Mouse (Mus musculus) limb, embryonic 11.5 days (tissue): ENCODE measurements around the gene Hnrnpdl. TPM values are rescaled to one million over a fixed set of nuclear protein-coding genes. Genes with fewer than 3 reads are reported as not detected.

Experiments used
- ATAC-seq: fragments of 200-750 bp; cut with Nextera tagmentation; 2 replicates; pipeline ENCODE4 v1.8.0; 2017; ENCODE audit warnings: low read depth; ENCODE audit not compliant: insufficient number of reproducible peaks, low FRiP score, low TSS enrichment
- DNase-seq: peaks from one replicate; pipeline ENCODE4 v3.0.0-alpha.2; 2015; ENCODE audit warnings: low spot score
- H3K27ac ChIP-seq: fragments of 300-500 bp; sonication (generic); replicated peaks from 2 replicates; pipeline ENCODE4 v1.5.1; 2014; ENCODE audit warnings: low read depth, mild to moderate bottlenecking, low read length
- H3K27me3 ChIP-seq: fragments of 300-500 bp; sonication (generic); 2 replicates; pipeline ENCODE4 v1.6.1; 2014; ENCODE audit warnings: mild to moderate bottlenecking, low read length, mixed read lengths; ENCODE audit not compliant: control insufficient read depth, insufficient read depth
- H3K36me3 ChIP-seq: fragments of 300-500 bp; sonication (generic); 2 replicates; pipeline ENCODE4 v1.6.1; 2014; ENCODE audit warnings: mild to moderate bottlenecking, low read length, moderate library complexity, mixed read lengths; ENCODE audit not compliant: control insufficient read depth, insufficient read depth
- H3K4me1 ChIP-seq: fragments of 300-500 bp; sonication (generic); 2 replicates; pipeline ENCODE4 v1.6.1; 2014; ENCODE audit warnings: low read length, mixed read lengths; ENCODE audit not compliant: control insufficient read depth, insufficient read depth
- H3K4me2 ChIP-seq: fragments of 300-500 bp; sonication (generic); 2 replicates; pipeline ENCODE4 v1.6.1; 2014; ENCODE audit warnings: low read depth, mild to moderate bottlenecking, moderate library complexity; ENCODE audit not compliant: severe bottlenecking
- H3K4me3 ChIP-seq: fragments of 300-500 bp; sonication (generic); 2 replicates; pipeline ENCODE4 v1.5.1; 2014; ENCODE audit warnings: low read depth, low read length
- H3K9ac ChIP-seq: fragments of 300-500 bp; sonication (generic); 2 replicates; pipeline ENCODE4 v1.6.1; 2014; ENCODE audit warnings: mild to moderate bottlenecking, low read length
- H3K9me3 ChIP-seq: fragments of 300-500 bp; sonication (generic); 2 replicates; pipeline ENCODE4 v1.6.1; 2016; ENCODE audit warnings: low read length; ENCODE audit not compliant: control insufficient read depth
- WGBS: fragments of 180-500 bp; shearing (Covaris S2); extraction: QIAGEN DNeasy Blood & Tissue Kit; methylation state at CpG from one replicate; pipeline ENCODE4 v1.1.7; 2014; 5-methylcytosine and 5-hydroxymethylcytosine counted together
- polyA plus RNA-seq: library from polyadenylated mRNA; unstranded; fragments of >200 nt; fragmentation: Nextera tagmentation; extraction: Ambion mirVana; gene quantifications from 2 replicates; pipeline ENCODE4 v1.2.1, GENCODE M21; 2014

The Hnrnpdl gene
- polyA plus RNA-seq, 1 experiment from 2014 or later, result 254 TPM

DNA sequence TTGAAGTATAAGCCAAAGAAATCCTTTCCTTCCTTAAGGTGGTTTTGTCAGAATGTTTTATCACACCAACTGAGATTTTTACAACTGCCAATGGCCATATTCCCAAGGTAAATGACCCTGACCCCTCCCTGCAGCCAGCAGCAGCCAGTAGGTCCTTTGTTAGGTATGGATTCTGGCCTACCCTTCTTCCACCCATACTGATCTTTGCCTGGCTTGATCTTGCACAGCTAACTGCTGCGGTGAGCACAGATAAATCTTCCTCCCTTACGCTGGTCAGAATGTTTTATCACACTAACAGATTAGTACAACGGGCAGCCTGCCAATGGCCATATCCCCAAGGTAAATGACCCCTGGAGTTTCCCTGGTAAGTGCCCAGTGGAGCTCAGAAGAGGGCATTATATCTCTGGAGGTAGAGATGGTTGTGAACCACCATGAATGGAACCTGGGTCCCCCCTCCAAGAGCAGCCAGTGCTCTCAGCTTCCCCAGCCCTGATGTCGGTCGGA lies 16.5 kb upstream of the Hnrnpdl start:
- no peak overlapping the region for H3K4me3 ChIP-seq
- WGBS, result 77% methylated on average over 5 of the region's 5 CpGs

DNA sequence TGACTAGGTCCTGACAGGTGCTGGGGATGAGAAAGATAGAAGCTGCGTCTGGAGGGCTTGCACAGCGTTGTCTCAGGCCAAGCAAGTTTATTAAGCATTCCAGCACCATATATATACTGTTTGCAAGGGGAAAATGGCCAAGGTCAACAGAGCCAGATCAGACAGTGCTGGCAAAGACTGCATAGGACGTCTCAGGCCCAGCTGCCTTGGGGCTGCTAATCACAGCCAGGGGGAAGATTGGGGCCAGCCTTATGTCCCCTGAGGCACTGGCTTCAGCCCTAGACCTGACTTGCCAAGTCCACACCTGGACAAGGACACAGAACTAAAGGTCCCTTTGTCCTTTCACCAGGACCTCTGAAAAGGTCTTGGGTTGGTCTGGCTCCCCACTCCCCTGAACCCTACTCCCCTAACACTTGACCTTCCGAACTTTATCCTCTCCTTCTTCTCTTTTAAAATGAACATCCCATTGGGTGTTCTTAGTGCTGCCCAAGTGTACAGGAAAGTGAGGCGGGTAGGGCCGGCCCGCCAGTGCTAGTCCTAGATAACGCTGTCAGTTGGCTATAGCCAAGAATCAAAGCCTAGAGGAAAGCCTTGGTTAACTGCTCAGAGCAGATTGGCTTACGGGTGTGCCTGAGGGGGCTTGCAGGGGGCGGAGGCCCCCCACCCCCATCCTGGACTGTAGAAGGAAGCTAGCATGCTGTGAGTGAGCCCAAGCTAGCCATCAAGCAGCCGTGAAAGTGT lies 15.5 kb upstream of the Hnrnpdl start:
- Histone ChIP-seq H3K27ac (no peak overlapping the region), H3K9ac (no peak overlapping the region), H3K36me3 (peaks cover 2% of the 10 kb centered on the region; the same call in 1 of the 2 replicates), H3K27me3 (no peaks in the 10 kb centered on the region), H3K4me3 (no peak overlapping the region), H3K4me1 (peaks cover 12% of the 10 kb centered on the region), H3K9me3 (no peaks in the 10 kb centered on the region; the same call in 1 of the 2 replicates), H3K4me2 (no peak overlapping the region)
- DNase-seq, result no peak
- 80% methylated on average over 11 of the region's 11 CpGs for WGBS
- no peak for ATAC-seq

More for the DNA sequence above, 16.5 kb upstream of the Hnrnpdl start:
- H3K27me3 ChIP-seq, result no peaks in the 10 kb centered on the region
- no peak overlapping the region for H3K9ac ChIP-seq
- H3K36me3 ChIP-seq, result peaks cover 6% of the 10 kb centered on the region; the same call in 1 of the 2 replicates
- H3K4me1 ChIP-seq, result peaks cover 12% of the 10 kb centered on the region
- H3K27ac ChIP-seq, result no peak overlapping the region
- no peak overlapping the region for H3K4me2 ChIP-seq
- no peaks in the 10 kb centered on the region; the same call in 1 of the 2 replicates for H3K9me3 ChIP-seq
- ATAC-seq, result no peak
- no peak for DNase-seq

GRCm38 (mm10) chr5:100052728-100053127 lies 13.3 kb upstream of the Hnrnpdl start:
- Histone ChIP-seq H3K36me3 (no peaks in the 10 kb centered on the region; the same call in 1 of the 2 replicates), H3K9me3 (no peaks in the 10 kb centered on the region; the same call in 1 of the 2 replicates), H3K4me3 (no peak overlapping the region), H3K27me3 (no peaks in the 10 kb centered on the region), H3K27ac (no peak overlapping the region), H3K4me1 (peaks cover 6% of the 10 kb centered on the region), H3K4me2 (no peak overlapping the region), H3K9ac (no peak overlapping the region)
- DNase-seq, result no peak
- ATAC-seq, result no peak
- WGBS, result 93% methylated on average over 7 of the region's 7 CpGs

GRCm38 (mm10) chr5:100049904-100050303 lies 10.4 kb upstream of the Hnrnpdl start:
- ATAC-seq, result no peak
- Histone ChIP-seq H3K36me3 (no peaks in the 10 kb centered on the region; the same call in 1 of the 2 replicates), H3K4me2 (no peak overlapping the region), H3K9ac (no peak overlapping the region), H3K9me3 (no peaks in the 10 kb centered on the region; the same call in 1 of the 2 replicates), H3K27ac (no peak overlapping the region), H3K27me3 (no peaks in the 10 kb centered on the region), H3K4me3 (no peak overlapping the region), H3K4me1 (no peaks in the 10 kb centered on the region)
- 98% methylated on average over 3 of the region's 3 CpGs for WGBS
- DNase-seq, result no peak

DNA sequence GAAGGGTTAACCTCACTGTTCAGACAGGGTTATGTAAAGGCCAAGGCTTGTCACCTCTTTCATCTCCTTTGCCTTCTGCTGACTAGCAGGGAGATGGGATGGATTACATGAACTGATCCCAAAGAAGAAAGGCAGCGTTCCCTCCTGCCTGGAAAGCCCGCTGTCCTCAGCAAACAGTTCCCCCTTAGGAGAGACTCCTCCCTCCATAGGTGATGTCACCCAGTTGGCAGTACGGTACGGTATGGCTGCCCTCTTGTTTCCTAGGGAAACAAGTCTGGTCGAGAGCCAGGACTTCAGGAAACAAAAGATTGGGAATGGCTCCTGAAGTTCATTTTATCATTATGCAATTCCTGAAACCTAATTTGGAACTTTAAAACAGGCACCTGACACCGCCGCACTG lies 8.4 kb upstream of the Hnrnpdl start:
- H3K36me3 ChIP-seq, result no peaks in the 10 kb centered on the region; the same call in 1 of the 2 replicates
- 76% methylated on average over 7 of the region's 7 CpGs for WGBS
- H3K9me3 ChIP-seq, result no peaks in the 10 kb centered on the region; the same call in 1 of the 2 replicates
- no peaks in the 10 kb centered on the region for H3K4me1 ChIP-seq
- no peaks in the 10 kb centered on the region for H3K27me3 ChIP-seq
- ATAC-seq, result no peak
- no peak overlapping the region for H3K9ac ChIP-seq
- DNase-seq, result no peak
- H3K27ac ChIP-seq, result no peak overlapping the region
- no peak overlapping the region for H3K4me2 ChIP-seq
- H3K4me3 ChIP-seq, result no peak overlapping the region

- H3K4me2 ChIP-seq, result no peak overlapping the region
- no peak overlapping the region for H3K4me3 ChIP-seq
- no peak overlapping the region for H3K27ac ChIP-seq
- no peak for ATAC-seq
- no peaks in the 10 kb centered on the region for H3K4me1 ChIP-seq
- WGBS, result 72% methylated on average over 8 of the region's 8 CpGs
- H3K9me3 ChIP-seq, result no peaks in the 10 kb centered on the region; the same call in 1 of the 2 replicates
- no peak for DNase-seq
- H3K9ac ChIP-seq, result no peak overlapping the region
- no peaks in the 10 kb centered on the region; the same call in 1 of the 2 replicates for H3K36me3 ChIP-seq
- no peaks in the 10 kb centered on the region for H3K27me3 ChIP-seq
Observed at GRCm38 (mm10) chr5:100047143-100047640, 7.7 kb upstream of the Hnrnpdl start.

GRCm38 (mm10) chr5:100046096-100046495 lies 6.6 kb upstream of the Hnrnpdl start:
- Histone ChIP-seq H3K27me3 (no peaks in the 10 kb centered on the region), H3K4me1 (no peaks in the 10 kb centered on the region), H3K9me3 (no peaks in the 10 kb centered on the region), H3K4me3 (no peak overlapping the region), H3K36me3 (no peaks in the 10 kb centered on the region; the same call in 1 of the 2 replicates), H3K27ac (no peak overlapping the region), H3K4me2 (no peak overlapping the region), H3K9ac (no peak overlapping the region)
- ATAC-seq (no peak), DNase-seq (no peak)
- WGBS, result 78% methylated on average over 3 of the region's 3 CpGs

- no peaks in the 10 kb centered on the region for H3K4me1 ChIP-seq
- no peak overlapping the region for H3K9ac ChIP-seq
- no peaks in the 10 kb centered on the region; the same call in 1 of the 2 replicates for H3K36me3 ChIP-seq
- DNase-seq (no peak), ATAC-seq (no peak)
- no peak overlapping the region for H3K4me2 ChIP-seq
- H3K27ac ChIP-seq, result no peak overlapping the region
- H3K27me3 ChIP-seq, result no peaks in the 10 kb centered on the region
- H3K4me3 ChIP-seq, result no peak overlapping the region
- WGBS, result 87% methylated on average over 5 of the region's 5 CpGs
- no peaks in the 10 kb centered on the region for H3K9me3 ChIP-seq
Observed at GRCm38 (mm10) chr5:100044621-100045020, 5.2 kb upstream of the Hnrnpdl start.
